Mouse (Mus musculus) heart, postnatal 36 days (tissue): ENCODE measurements at regions not wholly inside any gene's neighbourhood (a gene's known extent, or its start where the extent isn't known, plus 50 kb on each side); places are given as distances from the start of the nearest gene placed in this dataset.

ENCODE experiments used
- DNase-seq, 2 experiments: peaks; one replicate each; pipeline ENCODE4 v3.0.0; 2021 to 2022
- intact Hi-C: fragments of 180-260 bp; cut with DNase I; formaldehyde crosslinking; loops from one replicate; pipeline ENCODE4 v1.15.1; 2025

DNA sequence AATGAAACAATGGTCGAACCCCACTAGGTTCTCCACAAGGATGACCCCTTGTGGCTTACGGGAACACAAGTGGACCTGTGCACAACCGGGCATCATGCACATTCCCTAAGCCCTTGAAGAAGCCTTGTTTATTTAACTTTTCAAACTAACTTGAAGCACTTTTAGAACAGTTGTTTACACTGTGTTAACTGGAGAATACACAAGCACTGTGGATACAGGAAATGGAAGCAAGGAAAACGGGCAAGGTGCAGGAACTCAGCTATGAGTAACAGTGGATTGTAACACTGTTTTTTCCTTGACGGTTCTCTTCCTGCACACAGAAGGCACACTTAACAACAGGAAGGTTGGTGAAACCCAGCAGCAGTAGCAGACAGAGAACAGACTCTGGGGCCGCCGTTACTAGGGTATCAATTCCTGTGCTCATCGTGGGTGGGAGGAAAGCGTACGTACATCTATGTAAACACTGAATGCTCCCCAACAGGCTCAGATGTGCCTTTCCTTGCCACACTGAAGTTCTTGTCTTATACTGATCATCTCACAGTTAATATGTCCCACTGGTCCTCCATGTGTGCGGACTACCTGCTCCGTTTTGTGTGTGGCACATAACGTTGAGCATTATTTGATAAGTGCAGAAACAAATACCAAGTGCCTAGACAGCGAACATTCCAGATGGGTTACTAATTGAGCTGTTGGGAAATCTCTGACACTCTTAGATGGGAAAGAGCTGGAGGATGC is 264.4 kb downstream of the Mpdz start:
- no peak for DNase-seq
- intact Hi-C loops: loop anchor here (1.0 to 10.0 kb wide), 10 partner anchors 74 to 1754 kb away; partner anchors contain the start of genes Lurap1l and Mpdz

DNA sequence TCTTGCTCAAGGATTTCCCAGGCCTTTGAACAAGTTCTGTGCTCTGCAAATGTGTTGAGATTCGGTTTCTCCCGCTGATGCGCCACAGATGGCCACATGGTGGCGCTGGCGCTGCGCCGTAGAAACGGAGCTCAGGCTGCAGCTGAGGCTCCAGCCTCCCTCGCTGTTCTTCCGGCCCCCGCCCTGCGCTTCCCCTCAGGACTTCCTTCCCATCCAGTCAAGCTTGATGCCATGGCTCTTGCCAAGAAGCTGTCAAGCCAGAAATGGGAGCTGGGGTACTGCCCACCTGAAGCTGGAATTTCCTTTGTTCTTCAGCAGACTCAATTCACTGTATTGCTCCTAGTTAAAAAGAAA is 263.9 kb downstream of the Mpdz start:
- intact Hi-C loops: loop anchor here (1.0 to 10.0 kb wide), 10 partner anchors 74 to 1754 kb away; partner anchors contain the start of genes Lurap1l and Mpdz

DNA sequence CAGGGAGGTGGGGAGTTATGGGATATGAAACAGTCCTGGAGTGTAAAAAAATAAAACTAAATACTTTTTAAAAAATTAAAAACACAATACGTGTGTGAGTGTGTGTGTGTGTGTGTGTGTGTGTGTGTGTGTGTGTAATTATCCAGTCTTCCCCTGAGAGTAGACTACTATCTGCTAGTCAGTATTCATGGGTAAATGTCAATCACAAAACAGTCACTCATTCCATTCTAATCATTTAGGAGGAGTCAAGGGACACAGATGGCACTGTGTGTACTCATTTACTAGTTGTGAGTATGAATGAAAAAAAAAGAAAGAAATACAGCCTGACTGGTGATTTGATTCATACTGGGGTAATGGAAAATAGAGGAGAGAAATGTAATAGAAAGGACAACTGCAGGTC is 226.5 kb downstream of the Mpdz start:
- intact Hi-C loops: no loop called here
- no peak for DNase-seq

More for the DNA sequence above, 263.9 kb downstream of the Mpdz start:
- peak; percentile 85 to 90 for DNase-seq

DNA sequence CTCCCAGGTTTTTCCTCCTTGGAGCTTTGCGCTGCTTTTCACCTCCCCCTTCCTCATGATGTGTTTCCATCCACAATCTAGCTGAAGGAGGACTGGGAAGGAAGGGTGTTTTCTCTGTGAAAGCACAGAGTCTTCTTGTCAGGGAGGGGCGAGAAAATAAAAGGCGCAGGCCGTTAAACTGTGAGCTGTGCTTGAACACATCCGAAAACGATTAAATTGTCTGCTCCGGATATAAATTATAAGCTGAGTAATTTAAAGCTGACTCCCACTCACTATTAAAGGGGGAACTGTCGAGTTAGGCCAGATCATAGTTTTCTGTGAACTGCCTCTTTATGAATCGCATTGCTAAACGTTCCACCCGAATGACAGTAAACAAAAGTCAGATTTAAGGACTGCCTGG is 224.6 kb downstream of the Mpdz start:
- intact Hi-C loops: no loop called here
- DNase-seq: no peak

DNA sequence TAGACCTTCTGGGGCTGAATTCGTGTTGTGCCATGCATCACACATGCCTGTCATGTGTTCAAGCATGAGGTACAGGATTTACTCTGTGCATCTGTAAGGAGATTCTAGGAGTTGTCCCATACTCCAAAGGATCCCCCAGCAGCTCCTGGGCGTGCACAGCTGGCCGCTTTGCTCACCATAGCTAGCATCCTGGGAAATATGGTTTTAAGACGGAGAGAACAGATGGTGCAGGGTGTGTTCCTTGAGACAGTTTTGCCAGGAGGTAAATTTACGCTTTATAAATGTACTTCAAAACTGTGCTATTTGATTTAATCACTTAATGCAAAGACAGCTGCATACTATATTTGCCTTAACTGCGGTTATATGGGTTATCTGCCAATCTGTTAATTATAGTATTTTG is 220.6 kb downstream of the Mpdz start:
- intact Hi-C loops: no loop called here
- no peak for DNase-seq

DNA sequence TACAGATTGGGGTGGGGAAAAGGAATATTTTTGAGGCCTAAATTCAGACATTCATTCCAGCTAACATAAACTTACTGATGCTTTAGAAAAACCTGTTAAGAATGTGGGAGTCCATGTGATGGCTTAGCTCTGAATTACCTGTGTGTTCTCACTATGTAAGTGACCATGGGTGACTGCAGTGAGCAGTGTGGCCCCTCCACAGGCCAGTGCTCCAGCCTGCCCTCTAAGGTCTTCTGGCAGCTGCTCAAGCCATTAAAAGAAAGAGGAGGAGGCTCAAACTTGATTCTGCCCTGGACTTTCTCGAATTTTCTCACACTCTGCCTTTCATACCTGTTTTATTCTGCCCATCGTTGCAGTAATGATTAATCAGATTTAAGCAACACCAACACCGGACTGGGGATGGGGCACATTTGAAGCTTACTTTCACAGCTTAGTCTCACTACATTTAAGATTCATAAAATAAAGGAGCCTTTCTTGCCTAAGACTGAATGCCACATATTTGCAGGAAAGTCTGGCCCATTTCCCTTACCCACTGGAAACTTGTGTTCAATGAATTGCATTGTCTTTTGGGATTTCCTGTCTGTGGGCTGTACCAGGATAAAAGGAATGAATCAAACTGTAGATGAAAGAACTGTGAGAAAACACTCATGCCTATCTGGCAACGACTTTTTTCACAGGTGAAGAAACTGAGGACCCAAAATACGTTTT is 220.0 kb downstream of the Mpdz start:
- intact Hi-C loops: no loop called here
- DNase-seq: no peak
